Mouse (Mus musculus) small intestine, adult 2 months (tissue): ENCODE data around the gene Slc35f5. TPM values are rescaled to one million over a fixed set of nuclear protein-coding genes. Genes with fewer than 3 reads are reported as not detected.

Experiments
- H3K27ac ChIP-seq: fragments of 200-500 bp; 2 replicates; pipeline ENCODE4 v1.5.1; 2012; ENCODE audit warnings: low read depth, low read length, control low read depth, inconsistent platforms; ENCODE audit not compliant: insufficient read depth
- H3K27me3 ChIP-seq: fragments of 200-500 bp; 2 replicates; pipeline ENCODE4 v1.6.1; 2012; ENCODE audit warnings: mild to moderate bottlenecking, moderate library complexity, low read length, inconsistent platforms; ENCODE audit not compliant: control insufficient read depth, insufficient read depth
- H3K36me3 ChIP-seq: fragments of 200-500 bp; 2 replicates; pipeline ENCODE4 v1.6.1; 2012; ENCODE audit warnings: mild to moderate bottlenecking, low read length, control low read depth, inconsistent platforms; ENCODE audit not compliant: control insufficient read depth, insufficient read depth
- H3K4me1 ChIP-seq: fragments of 200-500 bp; 2 replicates; pipeline ENCODE4 v1.6.1; 2012; ENCODE audit warnings: low read length, inconsistent platforms, mixed read lengths; ENCODE audit not compliant: control insufficient read depth, insufficient read depth, insufficient read length
- H3K4me3 ChIP-seq: fragments of 200-500 bp; 2 replicates; pipeline ENCODE4 v1.5.1; 2012; ENCODE audit warnings: low read depth, mild to moderate bottlenecking, control low read depth, inconsistent platforms, low read length, moderate library complexity
- CTCF ChIP-seq: fragments of 200-500 bp; IDR thresholded peaks from 2 replicates; pipeline ENCODE4 v1.5.1; 2012; ENCODE audit warnings: low read depth, mild to moderate bottlenecking, control low read depth, inconsistent platforms, low read length, moderate library complexity, mixed read lengths; ENCODE audit not compliant: insufficient replicate concordance, insufficient read length; ENCODE audit errors: extremely low read depth
- POLR2A ChIP-seq: fragments of 200-500 bp; IDR thresholded peaks from 2 replicates; pipeline ENCODE4 v1.6.1; 2012; ENCODE audit warnings: low read depth, mild to moderate bottlenecking, control low read depth, inconsistent platforms, low read length, moderate library complexity
- WGBS: fragments of 180-500 bp; shearing (Covaris S2); methylation state at CpG from one replicate; pipeline ENCODE4 v1.1.7; 2018; 5-methylcytosine and 5-hydroxymethylcytosine counted together
- polyA plus RNA-seq: library from polyadenylated mRNA; depleted of rRNA; stranded (reverse); fragments of >200 nt; gene quantifications from 2 replicates; pipeline ENCODE4 v1.2.3, GENCODE M21; 2012; rRNA removed

The Slc35f5 gene
- polyA plus RNA-seq, 1 experiment = 29.4 TPM

- no peaks in the 10 kb centered on the region for H3K36me3 ChIP-seq
- TF ChIP-seq POLR2A (no peak), CTCF (no peak)
- H3K27ac ChIP-seq = no peak overlapping the region
- no peaks in the 10 kb centered on the region for H3K4me1 ChIP-seq
- WGBS = 75% methylated on average over 4 of the region's 4 CpGs
- H3K4me3 ChIP-seq = no peak overlapping the region
- no peaks in the 10 kb centered on the region for H3K27me3 ChIP-seq
Observed at GRCm38 (mm10) chr1:125624376-125625076, 64.1 kb downstream of the Slc35f5 start.

- Histone ChIP-seq H3K4me1 (no peaks in the 10 kb centered on the region), H3K36me3 (no peaks in the 10 kb centered on the region), H3K4me3 (no peak overlapping the region), H3K27me3 (no peaks in the 10 kb centered on the region), H3K27ac (no peak overlapping the region)
- no peak for TF ChIP-seq POLR2A
- 92% methylated on average over 8 of the region's 8 CpGs for WGBS
Observed at GRCm38 (mm10) chr1:125639501-125640253, 79.3 kb downstream of the Slc35f5 start.

- WGBS = 20% methylated on average over 1 of the region's 1 CpGs
- Histone ChIP-seq H3K27ac (no peak overlapping the region), H3K4me3 (no peak overlapping the region), H3K27me3 (no peaks in the 10 kb centered on the region), H3K4me1 (no peaks in the 10 kb centered on the region), H3K36me3 (no peaks in the 10 kb centered on the region)
- no peak for TF ChIP-seq POLR2A
- no peak for TF ChIP-seq CTCF
Observed at GRCm38 (mm10) chr1:125643643-125644042, 83.2 kb downstream of the Slc35f5 start.

Other genes starting within 250 kb of the Slc35f5 start
- gene Actr3, start 124.9 kb upstream of the Slc35f5 start, polyA plus RNA-seq = 45.0 and 90.9 TPM in 2 replicates
- gene Gpr39, start 116.4 kb downstream of the Slc35f5 start, polyA plus RNA-seq = 10.6 and 45.4 TPM in 2 replicates